Mouse (Mus musculus): ENCODE measurements at regions not wholly inside any gene's neighbourhood (a gene's known extent, or its start where the extent isn't known, plus 50 kb on each side); places are given as distances from the start of the nearest gene placed in this dataset.

DNA sequence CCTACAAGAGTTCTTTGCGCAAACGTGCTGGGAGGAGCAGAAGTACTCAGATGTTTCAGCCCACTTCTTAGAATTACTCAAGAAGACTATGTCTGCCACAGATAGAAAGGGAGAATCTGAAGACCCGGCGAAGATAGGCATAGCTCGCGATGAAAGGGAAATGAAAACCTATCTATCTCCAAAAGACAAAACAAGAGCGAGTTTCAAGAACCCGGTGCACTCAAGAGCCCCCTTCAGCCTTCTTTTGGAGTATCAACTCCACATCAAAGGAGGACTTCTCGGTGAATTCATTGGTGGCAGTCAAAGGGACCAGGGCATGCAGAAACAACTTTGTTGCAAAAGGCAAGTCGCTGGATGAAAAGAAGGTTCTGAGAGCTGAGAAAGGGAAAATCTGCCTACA is 63.8 kb upstream of the Nek7 start:
- TF ChIP-seq CTCF (IDR thresholded peaks at IDR 0.05; ENCODE audit: low read depth): no peak
- TF ChIP-seq EP300 (IDR thresholded peaks at IDR 0.05; ENCODE audit: low read depth): no peak

All from heart, postnatal 0 days (tissue).